Mouse (Mus musculus) telencephalon, adult 2 months (tissue): ENCODE measurements around the gene Slc8a1.

ENCODE experiments used
- DNase-seq: peaks from one replicate; pipeline ENCODE4 v3.0.0-alpha.2; 2011; ENCODE audit warnings: low read depth, low spot score

Slc8a1 gene

GRCm38 (mm10) chr17:81576893-81577292, 161.3 kb downstream of the Slc8a1 start:
- no peak for DNase-seq

DNA sequence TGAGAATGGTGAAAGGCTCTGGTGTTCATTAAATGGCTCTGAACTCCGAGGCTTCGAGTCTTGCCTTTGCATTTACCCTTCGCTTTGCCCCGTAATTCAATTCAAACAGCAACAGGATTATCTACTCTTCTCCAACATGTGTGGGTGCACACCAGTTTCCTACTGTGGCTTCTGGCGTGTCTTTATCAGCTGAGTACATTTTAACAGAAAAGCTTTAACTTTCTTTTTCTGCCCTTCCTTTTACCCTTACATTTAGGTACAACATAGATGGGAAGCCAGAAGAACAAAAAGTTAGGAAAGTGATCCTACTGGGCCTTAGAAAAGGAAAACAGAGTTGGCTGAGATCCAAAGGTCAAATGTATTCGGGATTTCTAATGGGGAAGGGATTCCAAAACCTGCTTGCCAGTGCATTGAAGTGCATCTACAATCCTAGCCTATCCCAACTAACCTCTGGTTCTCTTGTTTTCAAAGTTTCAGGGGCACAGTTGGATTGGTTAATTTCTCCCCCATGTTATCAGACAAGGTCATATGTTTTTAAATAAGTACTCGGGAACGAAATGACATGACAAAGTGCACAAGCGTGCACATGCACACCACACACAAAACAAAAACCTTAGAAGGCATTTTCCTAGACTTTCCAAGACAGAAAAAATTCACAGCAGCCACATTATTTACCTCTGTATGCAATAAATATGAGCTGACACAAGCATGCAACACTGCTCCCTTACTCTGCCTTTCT, 172.4 kb downstream of the Slc8a1 start:
- DNase-seq, result no peak

DNA sequence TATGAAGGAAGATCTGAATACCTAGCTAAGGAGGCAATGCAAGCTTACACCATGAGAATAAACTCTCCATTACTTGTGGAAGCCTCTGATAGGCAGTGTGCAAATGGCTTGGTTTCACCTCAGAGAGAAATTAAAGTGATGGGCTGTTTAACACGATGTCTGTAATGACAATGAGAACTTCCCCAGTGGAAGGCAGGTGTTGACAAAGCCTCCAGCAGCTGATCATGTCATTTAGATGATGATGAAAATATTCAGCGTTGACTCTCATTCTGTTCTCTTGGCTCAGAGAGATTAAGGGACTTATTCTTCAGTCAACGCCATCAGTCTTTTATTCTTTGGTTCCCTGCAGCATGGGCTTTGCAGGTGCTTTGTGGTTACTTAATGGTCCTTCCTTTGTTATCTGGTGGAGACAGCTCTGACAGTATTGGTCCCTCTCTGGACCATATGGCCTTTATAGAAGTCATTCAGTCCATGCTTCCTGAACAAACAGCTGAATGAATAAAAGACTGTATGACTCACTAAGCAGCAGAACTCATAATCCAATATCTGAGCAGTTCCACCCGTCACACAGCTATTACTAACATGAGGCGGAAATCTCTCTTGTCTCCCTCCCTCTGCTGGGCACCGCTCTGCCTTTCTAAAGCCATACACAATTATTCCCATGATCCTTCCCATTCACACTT, 184.0 kb downstream of the Slc8a1 start:
- no peak for DNase-seq

DNA sequence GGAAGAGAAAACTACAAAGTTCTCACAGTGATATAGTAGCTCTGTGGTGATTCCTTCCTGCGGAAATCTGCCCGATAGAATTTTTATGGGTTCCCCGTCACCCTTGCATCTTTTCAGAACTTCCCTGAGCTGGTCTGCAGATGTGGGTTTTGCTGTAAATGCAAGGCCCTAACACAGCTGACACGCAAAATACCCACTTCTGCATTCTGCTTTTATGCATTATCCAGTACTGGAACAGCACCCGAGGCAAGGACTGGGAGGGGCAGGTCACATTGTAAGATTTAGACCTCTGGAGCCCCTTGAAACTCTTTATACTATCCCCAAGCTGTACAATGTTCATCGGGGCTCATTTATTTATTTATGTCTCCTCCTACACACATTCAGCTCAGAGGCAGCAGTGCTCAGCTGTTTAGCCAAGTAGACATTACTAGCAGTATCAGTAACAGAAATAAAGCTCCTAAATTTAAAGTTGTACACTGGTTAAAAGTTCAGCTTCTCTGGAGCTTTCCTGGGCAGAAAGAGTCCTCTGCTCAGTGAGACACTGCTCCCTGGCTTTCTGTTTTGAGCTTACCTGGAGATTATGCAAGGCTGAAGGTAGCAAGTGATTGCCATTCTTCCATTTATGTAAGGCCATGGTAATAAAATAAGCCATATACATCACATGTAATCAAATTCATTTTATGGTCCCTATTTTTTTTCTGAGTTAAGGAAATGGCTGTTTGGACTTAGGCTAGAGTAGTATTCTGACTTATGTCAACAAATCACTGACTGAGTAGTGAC, 186.1 kb downstream of the Slc8a1 start:
- no peak for DNase-seq

GRCm38 (mm10) chr17:81550864-81551263, 187.3 kb downstream of the Slc8a1 start:
- DNase-seq, result no peak

GRCm38 (mm10) chr17:81548016-81548415, 190.2 kb downstream of the Slc8a1 start:
- DNase-seq, result no peak

- no peak for DNase-seq
These were observed 191.7 kb downstream of the Slc8a1 start for GRCm38 (mm10) chr17:81546525-81546924.

DNA sequence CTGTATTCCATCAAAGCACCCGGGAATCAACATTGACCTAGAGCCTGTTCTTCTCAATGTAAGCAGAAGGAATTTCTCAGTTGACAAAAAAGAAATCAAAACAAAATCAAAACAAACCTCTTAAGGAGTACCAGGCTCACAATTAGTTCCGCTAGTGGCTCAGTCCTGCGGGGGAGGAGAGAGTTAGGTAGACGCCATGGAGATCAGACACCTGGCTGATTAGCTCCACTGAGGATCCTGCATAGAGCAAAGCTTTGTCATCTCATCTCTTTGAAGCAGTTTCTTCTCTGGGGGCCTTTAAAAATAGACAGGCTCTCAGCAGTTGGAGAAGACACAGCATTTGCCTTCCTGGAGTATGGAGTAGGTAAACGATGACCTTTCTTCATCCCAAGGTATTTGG, 192.2 kb downstream of the Slc8a1 start:
- DNase-seq, result no peak

GRCm38 (mm10) chr17:81544926-81545325, 193.3 kb downstream of the Slc8a1 start:
- peak; percentile 55 for DNase-seq

DNA sequence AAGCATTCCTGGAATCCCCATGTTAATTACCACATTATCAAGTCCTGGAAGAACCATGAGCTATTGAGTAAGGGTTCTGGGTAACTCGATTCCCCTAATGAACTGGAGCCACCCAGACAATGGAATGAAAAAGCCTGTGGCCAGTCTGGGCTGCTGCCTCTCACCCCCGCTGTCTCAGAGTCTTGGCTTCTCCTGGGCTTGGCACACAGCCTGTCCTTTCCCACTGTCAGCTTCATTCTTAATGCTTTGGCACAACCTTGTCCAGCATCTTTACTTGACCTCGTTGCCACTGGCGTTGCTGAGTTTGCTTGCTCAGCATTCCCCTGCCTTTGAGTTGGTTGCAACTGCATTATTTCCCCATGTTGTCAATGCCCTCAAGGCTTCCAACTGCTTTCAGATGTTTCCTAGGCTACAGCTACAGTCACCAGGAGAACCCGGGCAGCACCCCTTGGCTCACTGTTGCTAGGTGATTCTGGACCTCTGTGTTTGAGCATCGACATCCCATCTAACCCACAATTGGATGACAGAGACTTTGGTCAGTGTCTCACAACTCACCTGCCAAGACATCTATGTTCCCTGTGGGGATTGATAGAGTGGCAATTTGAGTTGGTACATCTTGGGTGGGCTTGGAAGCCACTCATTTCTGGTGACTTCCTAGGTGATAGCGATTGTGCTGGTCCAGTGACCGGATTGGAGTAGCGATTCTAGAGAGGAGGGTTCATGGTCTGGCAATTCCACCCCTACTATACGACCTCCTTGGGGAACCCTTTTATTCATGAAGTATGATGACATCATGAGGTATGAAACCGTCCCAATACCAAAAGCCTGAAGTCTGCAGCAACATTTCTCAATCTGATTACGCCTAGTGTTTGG, 195.6 kb downstream of the Slc8a1 start:
- DNase-seq, result no peak

DNA sequence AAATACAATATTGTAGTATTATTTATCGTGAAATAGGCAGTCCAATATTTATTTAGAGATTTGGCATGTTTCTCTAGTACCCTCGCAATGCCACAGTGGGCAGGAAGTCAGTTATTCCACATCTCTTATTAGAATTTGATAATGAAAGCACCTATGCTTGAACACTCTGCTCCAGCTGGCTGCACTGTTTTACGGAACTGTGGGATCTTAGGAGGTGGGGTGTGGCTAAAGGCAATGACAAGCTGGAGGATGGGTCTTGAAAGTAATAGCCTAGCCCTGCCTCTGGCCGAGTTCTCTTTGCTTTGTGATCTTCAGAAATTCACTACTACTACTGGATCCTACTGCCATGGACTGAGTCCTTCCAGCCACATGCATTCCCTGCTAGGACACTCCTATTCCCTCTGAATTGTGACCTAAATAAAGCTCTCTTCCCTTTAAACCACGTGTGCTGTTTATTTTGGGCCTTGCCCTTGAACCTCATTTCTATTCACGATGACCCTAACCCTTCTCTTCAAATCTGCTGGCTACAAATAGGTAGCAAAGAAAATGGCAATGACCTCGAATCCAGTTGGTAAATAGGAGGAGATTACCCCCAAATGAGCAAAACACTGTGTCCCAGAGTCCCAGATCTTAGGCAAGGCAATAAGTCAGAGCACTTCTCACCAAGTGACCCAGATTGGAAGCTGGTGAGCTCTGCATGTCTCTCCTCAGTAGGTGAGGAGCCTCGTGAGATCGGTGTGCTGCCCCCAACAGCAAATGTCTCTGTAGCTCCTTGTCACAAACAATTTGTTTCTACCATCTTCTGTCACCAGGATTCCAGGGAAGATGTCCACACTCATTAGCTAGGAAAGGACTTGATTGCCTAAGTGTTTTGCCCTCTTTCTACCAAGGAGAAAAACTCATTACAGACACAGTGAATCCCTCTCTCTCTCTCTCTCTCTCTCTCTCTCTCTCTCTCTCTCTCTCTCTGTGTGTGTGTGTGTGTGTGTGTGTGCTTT, 199.7 kb downstream of the Slc8a1 start:
- no peak for DNase-seq

- no peak for DNase-seq
These were observed 202.1 kb downstream of the Slc8a1 start for GRCm38 (mm10) chr17:81536093-81536492.

DNA sequence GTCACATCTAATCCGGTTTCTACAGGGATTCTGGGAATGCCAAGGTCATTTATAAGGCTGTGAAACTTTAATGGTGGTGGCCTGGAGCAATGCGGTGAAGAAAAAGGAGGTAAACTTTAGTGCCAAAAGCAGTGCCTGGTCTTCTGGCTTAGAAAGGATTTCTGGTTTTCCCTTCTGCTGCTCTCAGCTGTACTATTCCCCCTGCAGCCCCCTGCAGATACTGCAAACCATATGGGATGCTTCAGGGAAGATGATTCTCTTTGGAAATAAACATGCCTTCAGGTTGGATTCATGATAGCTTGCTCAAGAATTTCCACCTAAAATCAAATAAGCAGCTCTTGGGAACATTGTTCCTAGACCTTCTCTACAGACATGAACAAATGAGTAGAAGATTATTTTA, 208.3 kb downstream of the Slc8a1 start:
- DNase-seq, result no peak

DNA sequence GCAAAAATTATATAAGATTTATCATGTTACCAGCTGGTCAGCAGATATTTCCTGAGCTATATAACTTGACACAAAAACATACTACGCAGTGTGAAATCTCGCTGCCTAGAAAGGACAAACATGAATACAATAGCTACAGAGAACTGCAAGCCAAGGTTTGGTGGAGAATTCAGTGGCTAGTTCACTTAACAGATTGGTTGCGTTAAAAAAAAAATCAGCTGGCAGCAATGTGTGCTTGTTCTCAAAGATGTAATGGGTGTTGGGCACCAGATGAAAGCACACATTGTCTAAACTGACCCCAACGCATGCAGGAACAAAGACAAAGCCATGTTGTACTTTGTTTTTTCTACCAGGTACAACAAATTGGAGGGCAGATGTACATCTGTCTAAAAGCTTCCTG, 209.2 kb downstream of the Slc8a1 start:
- no peak for DNase-seq

GRCm38 (mm10) chr17:81526463-81526862, 211.7 kb downstream of the Slc8a1 start:
- DNase-seq, result no peak

- no peak for DNase-seq
These were observed 213.4 kb downstream of the Slc8a1 start for GRCm38 (mm10) chr17:81524826-81525225.

DNA sequence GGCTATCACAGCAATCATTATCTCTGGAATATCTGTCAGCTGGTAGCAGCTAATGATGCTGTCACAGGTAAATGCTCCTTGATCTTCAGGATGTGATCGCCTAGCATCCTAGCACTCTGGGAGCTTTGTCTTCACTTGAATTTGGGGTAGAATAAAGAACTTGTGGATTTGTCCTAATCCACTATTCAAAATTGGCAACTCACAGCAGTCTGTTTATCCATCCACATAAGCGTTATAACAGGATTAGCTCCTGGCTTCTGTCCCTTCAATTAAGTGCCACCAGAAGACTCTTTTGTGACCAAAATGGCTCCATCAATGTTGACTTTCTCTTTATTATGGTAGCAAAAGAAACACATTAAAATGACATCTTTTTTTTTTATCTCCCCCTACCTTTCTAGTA, 214.2 kb downstream of the Slc8a1 start:
- DNase-seq, result no peak

DNA sequence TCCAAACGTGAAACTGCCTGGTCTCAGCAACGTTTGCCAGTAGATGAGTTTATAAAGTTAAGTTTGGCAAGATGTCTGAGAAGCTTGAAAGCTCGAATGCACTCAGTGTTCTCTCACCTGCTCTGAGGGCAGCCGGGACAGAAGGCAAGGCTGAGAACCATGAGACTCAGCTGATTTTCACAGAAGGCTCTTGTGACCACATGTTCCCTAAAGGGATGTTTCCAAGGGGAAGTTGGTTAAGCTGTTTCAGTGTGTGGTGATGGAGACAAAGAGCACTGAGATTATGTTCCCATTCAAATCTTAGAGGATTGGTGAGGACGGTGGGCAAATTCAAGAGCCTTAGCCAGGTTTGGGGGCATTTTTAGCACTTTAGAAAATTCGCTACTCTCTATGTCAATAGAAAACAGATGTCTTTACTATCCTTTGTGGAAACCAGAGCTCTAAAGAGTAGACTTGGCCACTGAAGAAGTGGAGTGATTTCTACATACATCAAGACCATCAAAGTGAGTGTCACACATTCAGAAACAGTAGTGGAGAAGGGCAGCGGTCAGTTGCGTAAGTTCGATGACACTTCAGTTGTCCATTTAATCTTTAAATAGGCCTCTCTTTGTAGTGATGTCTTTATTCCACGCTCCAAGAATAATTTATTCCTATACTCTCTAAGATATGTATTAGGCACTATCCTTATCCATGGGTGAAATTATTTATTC, 219.7 kb downstream of the Slc8a1 start:
- DNase-seq, result no peak

GRCm38 (mm10) chr17:81516155-81516554, 222.0 kb downstream of the Slc8a1 start:
- no peak for DNase-seq

DNA sequence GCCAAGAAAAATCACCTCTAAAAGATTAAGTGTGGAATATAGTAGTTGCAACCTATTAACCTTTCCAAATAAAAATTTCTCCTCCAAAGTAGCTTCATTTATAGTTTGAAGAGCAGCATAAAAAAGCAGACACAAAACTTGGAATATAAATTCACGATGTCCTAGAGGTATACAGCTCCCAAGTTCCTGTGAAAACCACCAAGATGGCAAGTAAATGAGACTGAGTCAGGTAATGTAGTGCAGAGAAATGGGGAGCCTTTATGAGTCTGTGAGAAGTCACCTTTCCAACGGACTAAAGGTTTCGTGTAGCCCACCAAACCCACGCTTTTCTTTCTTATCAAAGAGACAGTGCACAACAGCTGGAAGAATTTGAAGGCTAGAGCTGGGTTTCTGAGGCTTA, 224.2 kb downstream of the Slc8a1 start:
- DNase-seq, result no peak
